Mouse (Mus musculus) E14TG2a.4 (cell line): ENCODE data around the gene Cfap97d1.

Experiments
- CTCF ChIP-seq: conservative IDR thresholded peaks from 2 replicates; pipeline ENCODE4 v1.5.1; 2014; ENCODE audit warnings: low read length
- NANOG ChIP-seq: IDR thresholded peaks from 2 replicates; pipeline ENCODE4 v1.6.1; 2014; ENCODE audit warnings: borderline replicate concordance, low read length, mixed read lengths
- POU5F1 ChIP-seq: IDR thresholded peaks from 2 replicates; pipeline ENCODE4 v1.6.1; 2014; ENCODE audit warnings: low read length, borderline replicate concordance

DNA sequence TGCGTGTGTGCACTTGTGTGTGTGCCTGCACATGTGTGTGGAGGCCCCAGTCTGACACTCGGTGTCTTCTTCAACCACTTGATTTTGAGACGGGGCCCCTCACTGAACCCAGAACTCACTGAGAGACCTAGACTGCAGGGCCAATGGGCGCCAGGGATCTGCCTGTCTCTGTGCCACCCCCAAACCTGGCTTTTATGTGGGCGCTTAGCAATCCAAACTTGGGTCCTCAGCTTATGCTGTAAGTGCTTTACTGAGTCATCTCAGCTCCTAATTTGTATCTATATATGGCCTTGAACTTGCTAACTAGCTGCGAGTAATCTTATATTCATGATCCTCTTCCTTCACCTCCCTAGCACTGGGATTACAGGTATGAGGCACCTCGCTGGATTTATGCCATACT, 8.3 kb downstream of the Cfap97d1 start:
- TF ChIP-seq CTCF (no peak), POU5F1 (no peak), NANOG (no peak)
